Mouse (Mus musculus) ES-Bruce4 (cell line): ENCODE results near the gene Gripap1.

Experiments used
- CTCF ChIP-seq: IDR thresholded peaks from one replicate; pipeline ENCODE4 v1.8.1; 2011; ENCODE audit warnings: low read depth, low read length
- EP300 ChIP-seq: IDR thresholded peaks from 2 replicates; pipeline ENCODE4 v1.6.1; 2011; ENCODE audit warnings: low read depth, low read length; ENCODE audit not compliant: insufficient read depth
- POLR2A ChIP-seq: IDR thresholded peaks from one replicate; pipeline ENCODE4 v1.8.1; 2011; ENCODE audit warnings: low read length; ENCODE audit not compliant: insufficient read depth

GRCm38 (mm10) chrX:7740082-7740819 lies 49.3 kb upstream of the Gripap1 start:
- TF ChIP-seq CTCF (no peak), EP300 (no peak), POLR2A (no peak)
